Mouse (Mus musculus) layer of hippocampus, postnatal 25 days (tissue): ENCODE measurements around the gene Agpat4. TPM values are rescaled to one million over a fixed set of nuclear protein-coding genes. Genes with fewer than 3 reads are reported as not detected.
A peak's percentile ranks its signal among the peaks of the same experiment; 100 is the strongest.

Experiments used
- DNase-seq, 2 experiments: peaks; one replicate each; pipeline ENCODE4 v3.0.0; 2022; ENCODE audit warnings: mixed read lengths in 2 of 2, low spot score in 1 of 2; ENCODE audit errors: extremely low spot score in 1 of 2
- total RNA-seq, 2 experiments: library from RNA; stranded (reverse); gene quantifications; 2 replicates each; pipeline ENCODE4 v1.2.3; 2021

Gene Agpat4
- total RNA-seq, 2 experiments from 2014 or later: 72.5 to 74.5 TPM

GRCm38 (mm10) chr17:12265969-12266925 is 147.7 kb downstream of the Agpat4 start:
- DNase-seq: peak; percentile 49 to 54

DNA sequence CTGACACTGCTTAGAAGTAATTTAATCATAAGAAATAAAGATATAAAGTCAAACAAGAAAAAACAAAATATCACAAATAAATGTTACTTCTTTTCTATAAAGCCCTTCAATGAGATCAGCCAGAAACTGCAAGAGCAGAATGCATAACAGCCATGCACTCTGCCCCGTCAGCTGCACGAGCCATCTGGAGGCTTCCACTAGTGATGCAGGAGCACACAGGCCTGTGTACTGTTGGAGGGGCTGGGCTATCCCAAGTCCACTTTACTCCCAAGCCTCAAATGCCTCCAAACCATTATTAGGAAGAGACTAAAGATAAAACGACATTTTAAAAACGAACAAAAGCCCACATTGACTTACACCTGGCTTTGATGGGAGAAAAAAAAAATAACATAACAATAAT is 149.6 kb downstream of the Agpat4 start:
- DNase-seq: no peak

DNA sequence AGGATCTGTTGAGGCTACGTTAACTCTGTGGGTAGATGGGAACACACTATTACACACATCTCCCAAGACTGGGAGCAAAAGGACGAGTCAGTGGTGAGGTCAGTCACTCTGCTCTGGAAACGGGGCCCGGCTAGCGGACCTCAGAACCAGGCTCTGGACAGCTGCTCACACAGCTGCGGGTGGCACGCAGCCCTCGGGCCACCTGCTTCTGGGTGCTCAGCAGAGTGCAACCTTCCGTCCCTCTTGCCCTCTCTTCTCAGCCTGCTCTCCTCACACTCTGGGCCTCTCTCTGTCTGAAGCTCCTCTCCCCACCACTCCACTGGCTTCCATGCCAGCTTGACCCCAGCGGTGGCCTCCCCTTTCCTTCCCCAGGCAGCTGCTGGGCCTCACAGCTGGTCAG is 150.0 kb downstream of the Agpat4 start:
- DNase-seq: no peak

Other genes with a start within 250 kb of the Agpat4 start
- gene Map3k4, start 200.1 kb downstream of the Agpat4 start, total RNA-seq: 10 to 100 TPM; 56.9 to 58.6 TPM